Mouse (Mus musculus): ENCODE measurements around the gene Irak3. TPM values are rescaled to one million over a fixed set of nuclear protein-coding genes. Genes with fewer than 3 reads are reported as not detected.
A peak's percentile ranks its signal among the peaks of the same experiment; 100 is the strongest.
"Not testable (repeated sequence)": the region's sequence is repeated elsewhere in the genome, so short reads cannot be mapped to it uniquely, and the experiment has no call there.

Irak3 gene
- total RNA-seq (2021) = 1 to 10 TPM; 3.3 to 3.4 TPM
- long read RNA-seq, experiment 1 = 0 reads
- long read RNA-seq, experiment 2, partial matches to known transcripts = 0 of 6 reads
- long read RNA-seq, experiment 2, other reads (novel, unspliced or antisense) = 1 of 6 reads

DNA sequence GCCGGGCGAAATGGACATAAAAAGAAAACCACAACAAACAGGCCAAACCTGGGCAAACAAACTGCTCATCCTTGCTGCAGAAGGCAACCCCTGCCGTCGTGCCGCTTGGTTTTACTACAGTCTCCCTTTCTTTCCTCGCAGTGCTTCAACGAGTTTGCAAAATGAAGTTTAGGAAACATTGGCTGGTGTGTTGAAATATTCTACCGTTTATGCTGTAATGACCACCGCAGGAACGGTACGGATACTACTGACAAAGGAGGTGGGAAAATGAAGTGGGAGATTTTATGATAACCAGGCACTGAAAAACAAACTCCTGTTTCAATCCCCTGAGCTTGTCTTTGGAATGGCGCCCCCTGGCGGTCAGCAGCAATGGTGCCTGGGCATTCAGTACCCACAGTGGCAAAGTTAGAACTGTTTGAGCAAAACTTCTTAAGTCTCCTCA, at the start of gene Irak3:
Gene Irak3 (minus strand): TSS at position 170 of the 442 bp plus-strand sequence.
- DNase-seq = peak; percentile 92

DNA sequence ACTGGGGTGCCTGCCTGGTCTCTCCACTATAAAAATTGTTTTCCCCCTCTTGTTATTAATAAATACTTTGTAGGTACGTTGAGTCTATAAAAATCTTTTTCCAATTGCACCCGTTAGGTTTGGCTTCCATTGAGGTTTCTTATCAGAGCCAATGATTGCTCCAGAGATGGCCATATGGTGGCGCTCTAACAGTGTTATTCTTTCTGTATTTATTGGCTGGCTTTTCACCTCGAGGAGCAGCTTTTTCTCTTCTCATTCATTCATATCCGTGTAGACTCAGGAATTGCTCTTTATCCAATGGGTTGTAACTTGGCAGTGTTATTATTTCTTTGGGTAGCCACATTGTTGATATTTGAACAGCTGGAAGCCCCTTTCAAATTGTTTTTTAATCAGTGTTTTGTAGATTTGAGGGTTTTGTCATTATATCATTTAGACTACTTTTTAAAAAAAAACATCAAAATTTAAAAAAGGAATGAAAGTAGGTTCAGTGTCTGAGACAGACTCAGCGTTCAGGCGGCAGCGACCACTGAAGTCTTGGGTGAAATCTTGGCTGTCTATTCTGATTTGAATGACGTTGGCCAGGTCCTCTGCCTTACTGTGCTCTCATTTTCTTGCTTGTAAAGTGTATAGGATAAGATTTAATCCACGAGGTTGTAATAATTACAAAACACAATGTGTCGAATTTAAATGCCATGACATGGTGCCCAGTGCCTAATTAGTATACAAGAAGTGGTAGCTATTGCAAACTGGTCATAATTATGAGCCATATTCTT, 49.2 kb upstream of the Irak3 start:
- DNase-seq = no peak

DNA sequence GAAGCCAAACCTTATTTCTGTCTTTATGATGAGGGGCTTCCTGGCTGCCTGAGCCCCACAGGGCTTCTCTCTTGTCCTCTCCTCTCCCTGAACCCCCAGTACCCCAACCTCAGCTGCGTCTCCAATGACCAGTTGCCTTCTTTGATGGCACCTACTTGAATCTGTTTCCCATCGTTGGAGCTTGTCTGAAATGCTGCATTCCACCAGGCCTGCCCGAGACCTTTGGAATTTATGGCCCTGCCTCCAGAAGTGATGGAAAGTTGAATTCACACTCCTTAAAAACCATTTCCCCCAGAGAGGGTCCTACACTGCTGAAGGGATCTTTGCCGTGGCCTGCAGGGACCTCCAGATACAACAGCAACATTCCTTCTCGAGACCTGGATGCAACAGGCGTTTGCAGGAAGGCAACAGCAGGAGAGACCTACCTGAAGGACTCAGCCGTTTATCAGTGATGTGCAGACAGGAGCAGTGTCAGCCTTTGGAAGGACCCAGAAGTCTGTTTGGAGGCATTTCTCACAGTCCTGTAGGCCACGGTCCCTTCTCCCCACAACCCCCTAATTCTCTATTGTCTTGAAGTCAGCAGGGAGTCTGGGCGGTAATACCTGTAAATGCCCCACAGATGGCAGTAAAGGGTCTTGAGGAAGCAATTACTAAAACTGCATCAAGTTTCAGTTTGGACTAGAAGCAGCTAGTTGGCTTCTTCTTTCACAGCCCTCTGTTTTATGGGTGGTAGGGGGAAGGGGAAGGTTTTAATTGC, 45.2 kb upstream of the Irak3 start:
- DNase-seq = peak; percentile 49

DNA sequence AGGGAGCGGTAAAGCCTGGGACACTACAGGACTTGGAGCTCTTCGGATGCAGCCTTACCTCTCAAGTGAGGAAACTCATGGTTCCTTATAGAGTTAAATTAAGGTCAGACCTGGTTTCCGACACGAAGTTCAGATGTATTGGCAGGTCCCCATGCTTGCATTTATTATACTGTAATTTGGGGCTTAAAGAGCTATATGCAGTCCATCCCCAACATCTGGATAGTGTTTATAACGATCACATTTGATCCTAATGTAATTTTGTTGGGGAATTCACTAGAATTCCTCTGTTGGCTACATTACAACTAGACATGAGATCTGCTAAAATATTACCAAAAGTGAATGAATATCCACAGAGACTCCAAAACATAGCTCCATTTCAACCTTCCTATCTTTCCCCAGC, 43.8 kb upstream of the Irak3 start:
- DNase-seq = no peak

DNA sequence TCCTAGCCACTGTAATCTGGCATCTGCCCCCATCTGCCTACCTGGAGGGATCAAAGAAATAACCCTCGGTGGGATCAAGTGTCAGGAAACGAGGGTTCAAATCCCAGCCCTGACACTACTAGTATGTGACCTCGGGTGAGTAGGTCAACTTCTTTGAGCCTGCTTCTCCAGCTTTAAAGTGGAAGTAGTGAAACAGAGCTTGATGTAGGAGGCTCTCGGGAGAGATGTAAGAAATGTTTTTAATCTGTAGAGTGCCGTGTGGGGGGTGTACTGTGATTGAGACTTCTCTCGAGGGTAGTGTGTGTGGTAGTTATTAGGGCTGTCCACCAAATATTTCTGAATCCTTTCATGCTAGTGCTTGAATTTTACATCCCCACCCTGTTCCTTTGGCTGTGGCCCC, 40.5 kb upstream of the Irak3 start:
- no peak for DNase-seq

DNA sequence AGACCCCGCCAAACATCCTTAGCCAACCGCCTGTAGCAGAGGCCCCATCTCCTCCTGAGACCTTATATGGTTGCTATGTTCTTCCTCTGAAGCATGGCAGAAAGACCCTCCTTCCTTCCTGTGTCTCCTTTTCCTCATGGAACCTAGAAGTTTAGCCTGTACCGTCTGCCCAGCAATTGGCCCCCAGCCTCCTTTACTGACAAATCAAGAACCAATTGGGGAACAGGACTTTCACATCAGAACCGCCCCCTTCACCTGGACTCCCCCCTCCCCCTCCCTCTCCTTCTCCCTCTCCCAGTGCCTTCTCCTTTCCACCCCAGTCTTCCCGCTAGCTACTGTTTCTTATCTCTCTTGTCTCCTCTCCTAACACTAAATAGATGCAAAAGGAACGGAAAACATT, 37.5 kb upstream of the Irak3 start:
- no peak for DNase-seq

DNA sequence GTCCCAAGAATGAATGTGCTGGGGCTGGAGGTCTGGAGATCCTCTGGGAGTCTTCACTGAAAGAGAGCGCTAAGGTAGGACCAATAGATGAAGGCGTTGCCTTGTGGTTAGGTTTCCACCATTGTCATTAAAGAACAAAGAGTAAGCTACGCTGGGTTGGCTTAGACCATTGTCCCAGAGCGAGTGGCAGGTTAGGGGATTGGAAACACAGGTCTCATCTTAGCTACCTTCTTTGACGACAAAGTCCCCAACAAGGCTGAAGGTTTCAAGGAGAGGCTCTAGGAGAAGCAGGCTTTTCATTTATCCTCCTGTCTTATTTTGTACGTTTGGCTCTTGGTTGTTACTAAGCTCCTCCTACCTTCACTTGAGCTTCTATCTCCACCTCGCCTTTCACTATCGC, 36.3 kb upstream of the Irak3 start:
- DNase-seq = no peak

DNA sequence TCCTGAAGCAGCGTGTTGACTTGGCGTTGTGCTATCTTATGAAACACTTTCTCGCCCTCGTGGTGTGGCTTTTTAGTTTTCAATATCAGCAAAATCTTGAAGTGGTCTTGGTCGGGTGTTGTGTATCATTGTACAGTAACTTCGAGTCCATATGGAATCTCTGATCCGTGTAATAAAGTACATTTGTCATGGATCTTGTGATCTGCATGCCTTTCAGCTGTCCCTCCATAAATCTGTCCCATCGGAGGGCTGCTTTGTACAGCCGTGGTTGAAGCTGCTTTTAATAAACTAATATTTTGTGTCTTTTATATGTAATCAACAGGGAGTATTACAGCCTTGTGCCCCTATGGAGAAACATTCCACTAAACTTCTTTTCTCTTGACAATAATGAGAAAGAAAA, 34.9 kb upstream of the Irak3 start:
- DNase-seq = no peak

DNA sequence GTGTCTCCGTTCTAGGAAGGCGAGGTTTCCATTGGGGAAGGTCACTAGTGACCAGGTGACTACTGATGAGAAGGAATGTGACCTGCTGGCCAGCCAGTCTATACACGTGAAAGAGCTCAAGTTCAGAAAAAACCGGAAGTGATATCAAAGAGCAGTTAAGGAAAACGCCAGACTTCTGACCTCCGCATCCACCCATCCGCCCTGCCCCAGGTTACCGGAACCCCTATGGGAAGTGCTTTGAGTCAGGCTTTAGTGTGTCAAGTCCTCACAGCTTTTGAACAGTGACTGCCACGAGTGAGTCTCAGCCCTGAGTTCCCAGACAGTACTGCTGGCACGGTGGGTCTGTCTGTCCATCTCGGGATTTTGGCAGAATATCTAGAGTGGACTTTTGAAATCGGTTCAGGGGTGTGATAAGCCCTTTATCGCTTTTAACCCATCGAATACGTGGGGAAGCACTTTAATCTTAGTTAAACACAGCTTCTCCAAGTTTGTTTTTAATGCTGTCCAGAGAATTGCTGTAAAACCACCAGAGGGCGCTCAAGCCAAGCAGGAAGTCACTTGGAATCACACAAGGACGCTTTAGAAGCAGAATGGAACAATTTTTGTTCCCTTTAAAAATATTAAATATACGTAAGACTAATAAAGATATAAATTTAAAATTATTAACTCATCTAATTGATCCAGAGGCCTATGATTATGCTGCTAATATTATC, 31.9 kb upstream of the Irak3 start:
- DNase-seq = peak; percentile 72

DNA sequence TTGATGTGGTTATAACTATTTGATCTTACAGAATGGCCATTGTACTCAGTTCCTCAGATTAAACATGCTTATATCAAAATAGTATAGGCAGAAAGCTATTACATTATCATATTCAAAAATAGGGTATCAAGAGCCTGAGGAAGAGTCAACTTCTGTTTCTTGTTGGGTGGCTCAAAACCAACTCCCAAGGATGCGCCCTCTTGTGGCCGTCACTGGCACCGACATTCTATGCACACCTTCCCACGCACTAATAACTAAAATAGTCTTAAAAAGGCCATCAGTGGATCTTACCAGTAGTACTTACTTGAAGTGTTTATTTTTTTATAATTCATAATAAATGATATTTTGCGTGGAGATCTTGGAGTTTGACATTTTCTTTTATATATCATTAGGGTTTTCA, 29.8 kb upstream of the Irak3 start:
- peak; percentile 78 for DNase-seq

DNA sequence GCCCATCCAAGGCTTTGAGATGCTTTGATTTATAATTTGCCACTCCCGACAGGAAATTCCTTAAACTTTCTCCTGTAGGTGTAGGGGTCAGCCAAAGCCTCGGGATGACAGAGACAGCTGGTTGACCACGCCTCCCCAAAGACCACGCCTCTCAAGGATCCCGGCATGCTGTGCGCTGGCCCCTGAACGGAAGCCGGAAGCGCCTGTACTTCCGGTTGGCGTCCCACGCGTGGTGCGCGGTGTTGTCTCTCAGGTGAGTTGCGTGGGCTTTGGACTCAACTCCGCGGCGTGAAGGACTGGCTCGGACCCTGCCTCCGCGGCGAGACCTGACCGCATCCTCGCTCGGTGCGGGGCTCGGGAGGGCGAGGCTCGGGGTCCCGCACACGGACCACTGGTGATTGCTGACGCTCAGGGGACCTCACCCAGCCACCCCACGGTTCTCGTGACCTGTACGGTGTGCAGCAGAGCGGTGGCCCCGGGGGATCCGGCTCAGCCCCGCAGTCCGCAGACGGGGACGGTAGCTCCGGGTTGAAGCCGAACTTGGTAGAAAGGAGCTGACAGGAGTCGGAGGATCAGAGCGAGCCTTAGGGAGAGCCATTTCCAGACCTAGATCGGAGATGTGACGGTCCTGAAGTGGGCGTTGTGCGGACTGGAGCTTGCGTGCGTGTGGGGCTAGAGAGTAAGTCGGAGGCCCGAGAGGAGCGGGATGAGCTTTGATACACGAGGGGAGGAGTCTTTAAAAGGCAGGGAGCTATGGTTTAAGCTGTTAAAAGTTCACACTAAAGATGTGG, 25.1 kb upstream of the Irak3 start, which contains the start of gene Llph:
Gene Llph (plus strand): TSS at position 200 of the 791 bp plus-strand sequence.
- peak; percentile 92 for DNase-seq

DNA sequence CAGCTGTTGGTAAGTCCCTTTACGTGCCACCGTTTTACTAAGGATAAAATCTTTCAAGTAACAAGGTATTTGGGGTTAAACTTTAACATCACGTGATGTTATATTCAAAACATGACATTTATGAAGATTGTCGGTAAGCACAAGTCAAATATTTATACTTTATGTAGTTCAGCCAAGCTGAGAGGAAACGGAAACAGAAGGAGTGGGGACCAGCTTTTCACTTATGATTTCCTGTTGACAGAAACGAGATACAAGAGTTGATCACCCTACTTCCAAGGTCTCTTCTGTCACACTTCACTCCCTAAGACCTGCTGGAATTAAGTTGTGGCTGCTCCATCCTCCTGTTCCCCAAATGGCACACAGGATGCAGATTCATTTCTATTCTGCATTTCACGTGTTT, 18.8 kb upstream of the Irak3 start:
- no peak for DNase-seq

DNA sequence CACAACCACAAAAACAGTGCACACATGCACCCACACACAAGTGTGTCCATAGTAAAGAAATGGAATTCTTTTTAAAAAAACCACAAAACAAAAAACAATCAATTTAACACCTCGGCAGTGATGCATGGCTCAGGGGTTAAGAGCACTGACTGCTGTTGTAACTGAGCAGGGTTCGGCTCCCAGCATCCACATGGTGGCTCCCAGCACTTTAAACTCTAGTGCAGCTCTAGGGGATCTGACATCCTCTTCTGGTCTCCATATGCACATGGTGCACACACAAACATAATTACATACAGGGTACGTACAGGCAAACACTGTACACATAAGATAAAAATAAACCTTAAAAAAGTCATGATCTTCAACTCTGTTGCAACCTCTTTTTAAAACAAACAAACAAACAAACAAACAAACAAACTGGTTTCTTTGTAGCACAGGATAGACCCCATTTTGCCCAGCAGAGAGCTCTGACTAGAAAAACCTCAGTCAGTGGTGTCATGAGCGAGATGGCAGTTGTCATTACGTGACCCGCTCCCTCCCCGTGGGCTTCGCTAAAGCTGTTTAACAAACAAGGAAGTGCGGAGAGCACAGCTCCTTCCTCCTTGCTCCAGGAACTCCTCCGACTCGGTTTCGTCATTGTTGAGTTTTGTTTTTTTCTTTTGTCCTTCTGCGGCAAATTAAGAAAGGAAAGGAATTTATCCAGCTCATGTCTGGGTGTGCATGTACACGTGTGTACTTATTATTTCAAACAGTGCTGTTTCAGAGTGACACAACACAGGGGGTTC, 17.8 kb upstream of the Irak3 start:
- no peak for DNase-seq

DNA sequence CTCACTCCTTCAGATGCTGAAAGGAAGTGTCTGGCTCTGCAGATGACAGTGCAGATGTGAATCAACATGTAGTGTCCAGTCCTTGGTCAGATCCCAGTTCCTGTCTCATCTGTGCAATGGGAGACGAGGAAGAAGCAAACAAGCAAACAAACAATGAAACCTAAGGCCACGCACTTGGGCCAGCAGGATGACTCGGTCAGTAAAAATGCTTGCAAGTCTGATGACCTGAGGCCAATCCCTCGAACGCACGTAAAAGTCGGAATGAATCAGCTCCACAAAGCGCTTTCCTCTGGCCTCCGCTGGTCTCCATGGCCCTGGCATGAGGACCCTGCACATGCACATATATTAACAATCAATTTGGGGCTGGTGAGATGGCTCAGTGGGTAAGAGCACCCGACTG, 17.1 kb upstream of the Irak3 start:
- no peak for DNase-seq

DNA sequence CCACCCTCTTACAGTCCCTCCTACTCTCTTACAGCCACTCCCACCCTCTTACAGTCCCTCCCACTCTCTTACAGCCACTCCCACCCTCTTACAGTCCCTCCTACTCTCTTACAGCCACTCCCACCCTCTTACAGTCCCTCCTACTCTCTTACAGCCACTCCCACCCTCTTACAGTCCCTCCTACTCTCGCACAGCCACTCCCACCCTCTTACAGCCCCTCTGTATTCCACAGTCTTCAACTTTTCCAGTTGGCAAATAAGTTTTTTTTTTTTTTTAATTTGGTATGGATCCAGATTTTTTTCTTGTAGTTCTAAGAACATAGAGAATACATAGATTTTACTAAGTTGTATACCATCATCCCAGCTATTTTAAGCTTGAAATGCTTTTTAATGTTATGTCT, 15.2 kb upstream of the Irak3 start:
- not testable (repeated sequence) for DNase-seq

DNA sequence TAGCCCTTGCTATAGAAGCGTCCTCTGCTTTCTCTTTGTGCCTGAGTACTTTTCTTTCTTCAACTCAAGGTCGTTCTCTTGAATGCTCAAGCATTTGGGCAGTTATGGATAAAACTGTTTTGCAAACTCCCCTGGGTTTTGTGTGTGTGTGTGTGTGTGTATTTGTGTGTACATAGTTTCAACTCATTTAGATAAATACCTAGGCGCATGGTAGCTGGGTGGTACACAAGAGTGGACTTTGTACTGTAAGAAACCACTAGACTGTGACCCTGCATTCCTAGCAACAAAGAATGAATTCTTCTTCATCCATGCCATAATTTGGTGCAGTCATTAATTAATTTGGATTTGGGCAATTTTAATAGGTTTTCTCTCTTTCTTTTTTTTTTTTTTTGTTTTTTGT, 8.2 kb upstream of the Irak3 start:
- DNase-seq = no peak

DNA sequence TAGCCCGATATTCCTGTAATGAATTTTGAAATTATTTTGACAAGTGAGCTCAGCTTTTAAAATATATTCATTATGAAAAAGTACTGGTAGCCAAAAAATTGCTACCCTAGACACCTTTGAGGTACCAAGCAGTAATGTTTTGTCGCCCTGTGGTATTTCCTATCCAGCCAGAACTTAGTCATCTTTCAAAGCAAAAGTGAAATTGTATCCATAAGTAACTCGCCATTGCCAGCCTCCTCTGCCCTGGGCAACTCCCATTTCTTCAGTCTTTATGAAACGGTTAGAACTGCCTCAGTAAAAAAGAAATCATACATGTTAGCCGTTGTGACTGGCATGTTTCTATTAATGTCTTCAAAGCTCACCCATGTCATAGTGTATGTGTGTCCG, 7.6 kb upstream of the Irak3 start:
- no peak for DNase-seq

DNA sequence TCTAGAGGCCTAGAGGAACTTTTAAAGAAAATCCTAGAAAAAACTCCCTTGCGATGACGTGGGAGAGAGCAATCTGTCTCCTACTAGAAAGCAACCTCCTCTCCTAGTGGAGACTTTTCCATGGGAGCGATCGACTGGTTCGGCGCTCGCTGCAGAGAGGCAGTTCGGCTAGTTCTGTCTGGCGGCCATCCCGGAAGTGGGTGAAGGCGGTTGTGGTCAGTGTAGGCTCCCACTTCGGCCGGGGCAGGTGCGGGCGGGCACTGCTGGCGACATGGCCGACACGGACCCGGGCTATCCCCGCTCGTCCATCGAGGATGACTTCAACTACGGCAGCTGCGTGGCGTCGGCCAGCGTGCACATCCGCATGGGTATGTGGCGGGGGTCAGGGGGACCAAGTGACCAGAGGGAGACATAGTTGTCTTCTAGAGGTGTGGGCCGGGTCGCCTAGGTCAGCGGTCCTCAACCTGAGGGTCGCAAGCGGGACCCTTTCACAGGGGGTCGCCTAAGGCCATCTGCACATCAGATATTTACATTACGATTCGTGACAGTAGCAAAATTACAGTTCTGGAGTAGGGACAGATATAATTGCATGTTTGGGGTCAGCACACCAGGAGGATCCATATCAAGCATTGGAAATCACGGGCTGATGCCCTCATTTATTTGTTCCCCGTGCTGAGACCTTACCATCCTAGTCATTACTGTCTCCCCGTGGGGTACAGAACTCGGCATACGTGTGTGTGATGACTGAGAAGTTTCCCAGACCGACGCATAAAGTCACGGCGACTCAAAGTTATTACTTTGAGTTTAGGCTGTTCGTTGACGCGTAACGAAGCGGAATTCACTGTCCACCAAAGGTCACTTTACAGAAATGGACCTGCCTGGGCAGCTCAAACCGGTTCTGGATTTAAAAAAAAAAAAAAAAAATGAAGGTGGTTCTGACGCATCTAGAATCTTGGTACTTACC, 6.9 kb upstream of the Irak3 start:
- DNase-seq = peak; percentile 92

DNA sequence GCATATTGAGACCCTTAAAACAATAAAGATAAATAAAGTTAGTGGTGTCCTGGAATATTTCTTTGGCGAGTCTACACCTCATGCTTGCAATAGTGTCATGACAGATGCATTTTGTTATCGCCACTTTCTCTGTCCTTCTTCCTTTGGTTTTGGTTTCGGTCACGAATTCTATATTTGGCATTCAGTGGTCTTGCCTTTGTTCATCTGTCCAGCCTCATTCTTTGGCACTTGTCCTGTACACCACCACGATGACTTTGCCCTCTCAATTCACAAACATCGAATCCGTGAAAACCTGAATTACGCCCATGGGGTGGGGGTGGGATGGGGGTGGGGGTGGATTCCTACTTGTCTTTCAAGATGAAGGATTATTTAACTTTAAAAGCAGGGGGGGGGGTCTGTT, 6.1 kb upstream of the Irak3 start:
- no peak for DNase-seq

Measured in adrenal gland, postnatal 10 days (tissue).